Mouse (Mus musculus): ENCODE data around the gene Klhl36. TPM values are rescaled to one million over a fixed set of nuclear protein-coding genes. Genes with fewer than 3 reads are reported as not detected.

Klhl36 gene
- polyA plus RNA-seq, 3 experiments from 2014 or later = 6.8 to 8.0 (median 7.1) TPM

Other genes starting within 250 kb of the Klhl36 start
- not detected for gene Adad2, start 249.5 kb upstream of the Klhl36 start, polyA plus RNA-seq (2017; shearing (Covaris generic))
- not detected for gene Kcng4, start 226.6 kb upstream of the Klhl36 start, polyA plus RNA-seq (2017; shearing (Covaris generic))
- gene Wfdc1, start 195.9 kb upstream of the Klhl36 start, polyA plus RNA-seq (2017; shearing (Covaris generic)) = not detected
- gene Atp2c2, start 162.3 kb upstream of the Klhl36 start, polyA plus RNA-seq (2017; shearing (Covaris generic)) = not detected
- gene Tldc1, start 83.8 kb upstream of the Klhl36 start, polyA plus RNA-seq (2017; shearing (Covaris generic)) = 1 to 10 TPM; 6.1 to 7.4 (median 7.0) TPM
- 100 to 1,000 TPM; 181 to 242 (median 218) TPM for gene Cotl1, start 21.7 kb upstream of the Klhl36 start, polyA plus RNA-seq (2017; shearing (Covaris generic))
- 10 to 100 TPM; 37.4 to 55.0 (median 43.9) TPM for gene Usp10, start 48.1 kb downstream of the Klhl36 start, polyA plus RNA-seq (2017; shearing (Covaris generic))
- 10 to 100 TPM; 10.8 to 14.1 (median 11.8) TPM for gene Gm20388, start 48.6 kb downstream of the Klhl36 start, polyA plus RNA-seq (2017; shearing (Covaris generic))
- under 1 TPM in 1 of 3 experiments, not detected in 2; 0.34 TPM for gene Crispld2, start 130.2 kb downstream of the Klhl36 start, polyA plus RNA-seq (2017; shearing (Covaris generic))
- gene Zdhhc7, start 239.2 kb downstream of the Klhl36 start, polyA plus RNA-seq (2017; shearing (Covaris generic)) = 1 to 10 TPM; 5.3 to 6.6 (median 6.2) TPM